Mouse (Mus musculus) CH12.LX (cell line): ENCODE results near the gene Clptm1.

Experiments
- CHD1 ChIP-seq: IDR thresholded peaks from 2 replicates; pipeline ENCODE4 v1.6.1; 2012; ENCODE audit warnings: low read depth, low read length, improper control_type of control experiment, inconsistent platforms
- CTCF ChIP-seq, 2 experiments: IDR thresholded peaks in 1 of 2; conservative IDR thresholded peaks in 1 of 2; 2 replicates each; pipeline ENCODE4 v1.5.1; 2011 to 2012; ENCODE audit warnings: low read depth in 2 of 2, low read length in 2 of 2, improper control_type of control experiment in 1 of 2, inconsistent platforms in 1 of 2, mild to moderate bottlenecking in 1 of 2, moderate library complexity in 1 of 2
- E2F4 ChIP-seq: IDR thresholded peaks from 2 replicates; pipeline ENCODE4 v1.6.1; 2011; ENCODE audit warnings: low read depth, low read length, improper control_type of control experiment; ENCODE audit not compliant: insufficient replicate concordance
- EP300 ChIP-seq: IDR thresholded peaks from 2 replicates; pipeline ENCODE4 v1.6.1; 2011; ENCODE audit warnings: low read length, improper control_type of control experiment
- HCFC1 ChIP-seq: IDR thresholded peaks from 2 replicates; pipeline ENCODE4 v1.6.1; 2012; ENCODE audit warnings: low read depth, mild to moderate bottlenecking, inconsistent platforms, low read length, improper control_type of control experiment
- MAFK ChIP-seq: IDR thresholded peaks from 2 replicates; pipeline ENCODE4 v1.6.1; 2011; ENCODE audit warnings: low read length, improper control_type of control experiment; ENCODE audit not compliant: insufficient replicate concordance
- MXI1 ChIP-seq: IDR thresholded peaks from 2 replicates; pipeline ENCODE4 v1.6.1; 2011; ENCODE audit warnings: mild to moderate bottlenecking, low read depth, low read length, improper control_type of control experiment
- POLR2A ChIP-seq: IDR thresholded peaks from 2 replicates; pipeline ENCODE4 v1.6.1; 2011; ENCODE audit warnings: low read depth, mild to moderate bottlenecking, improper control_type of control experiment, low read length
- POLR2AphosphoS2 ChIP-seq: IDR thresholded peaks from 2 replicates; pipeline ENCODE4 v1.6.1; 2011; ENCODE audit warnings: low read depth, low read length, improper control_type of control experiment
- SMC3 ChIP-seq: IDR thresholded peaks from 2 replicates; pipeline ENCODE4 v1.6.1; 2011; ENCODE audit warnings: low read depth, low read length, improper control_type of control experiment
- TCF12 ChIP-seq: IDR thresholded peaks from 2 replicates; pipeline ENCODE4 v1.6.1; 2014; ENCODE audit warnings: low read depth, mild to moderate bottlenecking, inconsistent platforms, low read length, improper control_type of control experiment
- ZNF384 ChIP-seq: IDR thresholded peaks from 2 replicates; pipeline ENCODE4 v1.6.1; 2012; ENCODE audit warnings: low read depth, low read length, improper control_type of control experiment, inconsistent platforms

- TF ChIP-seq MAFK = no peak
- peak; percentile 6 to 71; a peak in 2 of 4 replicates for TF ChIP-seq CTCF (conservative IDR thresholded peaks at IDR 0.05 in 1 of 2, IDR thresholded peaks at IDR 0.05 in 1 of 2; ENCODE audit: low read depth in 2 of 2, low read length in 2 of 2)
- TF ChIP-seq POLR2AphosphoS2 = no peak
- no peak for TF ChIP-seq ZNF384
- TF ChIP-seq HCFC1 = no peak
- peak; percentile 29; the same call in 1 of the 2 replicates for TF ChIP-seq SMC3
- no peak for TF ChIP-seq EP300
- TF ChIP-seq TCF12 = no peak
- TF ChIP-seq CHD1 = no peak
- TF ChIP-seq POLR2A = no peak
- no peak for TF ChIP-seq MXI1
- TF ChIP-seq E2F4 = no peak
Measured at GRCm38 (mm10) chr7:19713196-19713595, 48.4 kb upstream of the Clptm1 start.
